Mouse (Mus musculus) urinary bladder, postnatal 14 days (tissue): Measurements from ENCODE around the gene Col28a1.
A peak's percentile ranks its signal among the peaks of the same experiment; 100 is the strongest.

Experiments
- DNase-seq: peaks from one replicate; pipeline ENCODE4 v3.0.0; 2021; ENCODE audit warnings: low spot score

Col28a1 gene

GRCm38 (mm10) chr6:7994736-7995135 is 197.7 kb downstream of the Col28a1 start:
- no peak for DNase-seq

GRCm38 (mm10) chr6:7983646-7983979 is 208.8 kb downstream of the Col28a1 start:
- DNase-seq = peak; percentile 66

GRCm38 (mm10) chr6:7982958-7983645 is 209.3 kb downstream of the Col28a1 start:
- DNase-seq = peak; percentile 7

- no peak for DNase-seq
Observed at GRCm38 (mm10) chr6:7971020-7971760, 221.2 kb downstream of the Col28a1 start.

GRCm38 (mm10) chr6:7969376-7969775 is 223.0 kb downstream of the Col28a1 start:
- no peak for DNase-seq

GRCm38 (mm10) chr6:7965833-7966522 is 226.4 kb downstream of the Col28a1 start:
- no peak for DNase-seq

- DNase-seq = no peak
Observed at GRCm38 (mm10) chr6:7962749-7963148, 229.7 kb downstream of the Col28a1 start.

GRCm38 (mm10) chr6:7952208-7952607 is 240.2 kb downstream of the Col28a1 start:
- DNase-seq = no peak

- DNase-seq = no peak
Observed at GRCm38 (mm10) chr6:7951778-7952177, 240.6 kb downstream of the Col28a1 start.
